Mouse (Mus musculus) limb, embryonic 10.5 days (tissue): ENCODE data around the gene Trp53inp2. TPM values are rescaled to one million over a fixed set of nuclear protein-coding genes. Genes with fewer than 3 reads are reported as not detected.

Source experiments
- DNase-seq: peaks from one replicate; pipeline ENCODE4 v3.0.0-alpha.2; 2017; ENCODE audit warnings: low spot score
- H3K27ac ChIP-seq: fragments of 300-500 bp; sonication (generic); 2 replicates; pipeline ENCODE4 v1.5.1; 2016; ENCODE audit warnings: mild to moderate bottlenecking
- H3K27me3 ChIP-seq: fragments of 300-500 bp; sonication (generic); 2 replicates; pipeline ENCODE4 v1.6.1; 2016; ENCODE audit warnings: low read depth, mild to moderate bottlenecking; ENCODE audit not compliant: poor library complexity, severe bottlenecking
- H3K36me3 ChIP-seq: fragments of 300-500 bp; sonication (generic); 2 replicates; pipeline ENCODE4 v1.6.1; 2016; ENCODE audit warnings: mild to moderate bottlenecking, moderate library complexity
- H3K4me1 ChIP-seq: fragments of 300-500 bp; sonication (generic); 2 replicates; pipeline ENCODE4 v1.6.1; 2016
- H3K4me3 ChIP-seq: fragments of 300-500 bp; sonication (generic); 2 replicates; pipeline ENCODE4 v1.5.1; 2016; ENCODE audit warnings: mild to moderate bottlenecking, moderate library complexity
- H3K9me3 ChIP-seq: fragments of 300-500 bp; sonication (generic); replicated peaks from 2 replicates; pipeline ENCODE4 v1.6.1; 2016; ENCODE audit warnings: mild to moderate bottlenecking
- WGBS: fragments of 180-500 bp; shearing (Covaris S2); methylation state at CpG from one replicate; pipeline ENCODE4 v1.1.7; 2016; 5-methylcytosine and 5-hydroxymethylcytosine counted together
- polyA plus RNA-seq: library from polyadenylated mRNA; unstranded; fragments of >200 nt; fragmentation: Nextera tagmentation; extraction: Ambion mirVana; gene quantifications from 2 replicates; pipeline ENCODE4 v1.2.1, GENCODE M21; 2016

Trp53inp2 gene
- 15.2 and 23.5 TPM in 2 replicates for polyA plus RNA-seq

DNA sequence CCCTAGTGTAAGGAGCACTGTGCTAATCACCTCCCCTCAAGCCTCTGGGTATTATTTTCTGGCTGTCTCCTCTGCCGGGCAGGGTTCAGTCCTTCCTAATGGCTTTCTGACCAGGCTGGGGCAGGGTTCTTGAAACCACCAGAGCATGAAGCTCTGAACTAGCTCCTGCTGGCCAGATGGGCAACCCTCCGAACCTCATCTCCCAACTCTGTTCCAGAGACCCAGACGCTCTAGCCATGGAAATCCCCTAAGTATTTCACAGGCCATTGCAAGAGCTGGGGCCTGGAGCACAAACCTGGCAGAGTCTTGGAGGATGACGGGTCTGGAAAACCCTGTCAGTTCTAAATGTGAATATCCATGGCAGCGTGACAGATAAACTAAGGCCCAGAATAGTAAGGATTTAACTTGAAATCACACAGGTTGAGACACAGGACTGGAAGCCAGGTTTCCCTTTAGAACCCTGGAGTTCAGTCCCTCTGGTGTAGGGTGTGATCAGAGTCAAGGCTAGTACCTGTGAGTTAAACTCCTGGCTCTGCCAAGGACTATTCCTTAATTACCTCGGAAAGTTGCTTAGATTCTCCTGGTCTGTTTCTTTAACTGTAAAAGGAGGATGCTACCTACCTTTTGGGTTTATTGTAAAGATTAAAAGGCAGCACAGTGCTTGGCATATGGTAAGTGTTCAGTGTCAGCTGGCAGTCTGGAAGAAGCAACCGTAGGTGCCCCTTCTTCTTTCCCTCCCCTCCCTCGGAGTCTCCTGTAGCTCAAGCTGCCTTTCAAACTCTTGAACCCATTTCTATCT, at the start of gene Trp53inp2:
Gene Trp53inp2 (plus strand): TSS at position 799 of the 799 bp plus-strand sequence.
- Histone ChIP-seq H3K4me3 (peak within 1 kb of the TSS; percentile 93), H3K4me1 (peaks cover 20% of the 10 kb centered on the region), H3K9me3 (no peaks in the 10 kb centered on the region), H3K27ac (peak within 1 kb of the TSS; percentile 98), H3K27me3 (peaks cover 28% of the 10 kb centered on the region), H3K36me3 (peaks cover 4% of the 10 kb centered on the region; the same call in 1 of the 2 replicates)
- DNase-seq, result no peak
- 54% methylated on average over 8 of the region's 8 CpGs for WGBS

DNA sequence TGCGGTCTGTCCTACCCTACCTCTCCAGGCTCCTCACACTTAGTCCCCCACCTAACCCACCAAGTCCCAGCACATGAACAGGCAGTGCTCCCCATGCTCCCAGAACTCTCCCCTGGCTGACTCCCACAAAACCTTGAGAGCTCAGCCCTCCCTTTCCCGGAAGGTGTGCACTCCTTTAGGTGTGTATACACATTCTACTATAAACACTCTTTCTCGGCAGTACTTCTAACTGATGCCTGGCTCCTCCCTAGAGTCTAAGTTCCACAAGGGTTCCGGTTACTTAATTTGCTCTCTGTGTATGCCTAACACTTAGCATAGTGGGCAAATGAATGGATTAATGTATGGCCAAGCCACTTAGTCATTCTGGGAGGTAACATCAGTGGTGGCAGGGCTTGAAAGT, 49.5 kb upstream of the Trp53inp2 start:
- H3K4me1 ChIP-seq, result no peaks in the 10 kb centered on the region
- peaks cover 79% of the 10 kb centered on the region for H3K36me3 ChIP-seq
- WGBS, result 92% methylated on average over 4 of the region's 4 CpGs
- no peaks in the 10 kb centered on the region for H3K9me3 ChIP-seq
- DNase-seq, result no peak
- H3K27ac ChIP-seq, result no peak overlapping the region
- no peaks in the 10 kb centered on the region for H3K27me3 ChIP-seq
- no peak overlapping the region for H3K4me3 ChIP-seq

DNA sequence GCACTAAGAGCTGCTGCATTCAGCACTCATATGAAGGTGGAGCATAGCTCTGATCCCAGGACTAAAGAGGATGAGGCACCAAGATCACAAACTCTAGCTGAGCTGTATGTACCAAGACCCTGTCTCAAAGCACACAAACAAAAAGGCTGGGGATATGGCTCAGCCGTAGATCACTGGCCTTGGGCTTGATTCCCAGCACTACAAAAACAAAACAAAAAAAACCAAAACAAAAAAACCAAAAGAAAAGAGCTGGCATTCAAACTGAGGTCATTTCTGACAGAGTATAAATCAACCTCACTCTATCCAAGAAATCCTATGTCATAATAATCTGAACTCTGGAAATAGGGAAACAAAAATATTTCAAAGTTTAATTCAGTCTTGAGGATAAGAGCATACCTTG, 47.4 kb upstream of the Trp53inp2 start:
- 100% methylated on average over 1 of the region's 1 CpGs for WGBS
- H3K9me3 ChIP-seq, result no peaks in the 10 kb centered on the region
- DNase-seq, result no peak
- H3K27ac ChIP-seq, result no peak overlapping the region
- peaks cover 63% of the 10 kb centered on the region for H3K36me3 ChIP-seq
- H3K4me3 ChIP-seq, result no peak overlapping the region
- no peaks in the 10 kb centered on the region for H3K4me1 ChIP-seq
- no peaks in the 10 kb centered on the region for H3K27me3 ChIP-seq

DNA sequence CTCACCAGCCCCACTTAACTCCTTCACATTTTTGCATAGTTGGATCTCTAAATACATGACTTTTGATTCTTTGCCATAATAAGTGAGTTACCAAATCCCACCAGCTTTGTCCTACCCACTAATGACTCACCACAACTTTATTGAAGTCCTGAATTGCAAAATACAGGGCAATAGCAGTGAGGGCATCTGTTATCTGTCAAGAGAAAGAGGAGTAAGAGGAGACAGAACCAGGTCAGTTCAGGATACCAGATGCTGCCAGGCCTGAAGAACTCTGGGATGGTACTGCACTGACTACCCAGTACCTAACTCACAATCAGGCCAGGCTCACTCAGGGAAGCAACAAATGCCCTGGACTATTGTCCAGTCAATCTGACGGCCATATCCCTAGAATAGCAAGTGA, 45.6 kb upstream of the Trp53inp2 start:
- Histone ChIP-seq H3K27ac (no peak overlapping the region), H3K36me3 (peaks cover 59% of the 10 kb centered on the region), H3K4me3 (no peak overlapping the region), H3K9me3 (no peaks in the 10 kb centered on the region), H3K27me3 (no peaks in the 10 kb centered on the region), H3K4me1 (no peaks in the 10 kb centered on the region)
- no peak for DNase-seq
- WGBS, result 70% methylated on average over 1 of the region's 1 CpGs

DNA sequence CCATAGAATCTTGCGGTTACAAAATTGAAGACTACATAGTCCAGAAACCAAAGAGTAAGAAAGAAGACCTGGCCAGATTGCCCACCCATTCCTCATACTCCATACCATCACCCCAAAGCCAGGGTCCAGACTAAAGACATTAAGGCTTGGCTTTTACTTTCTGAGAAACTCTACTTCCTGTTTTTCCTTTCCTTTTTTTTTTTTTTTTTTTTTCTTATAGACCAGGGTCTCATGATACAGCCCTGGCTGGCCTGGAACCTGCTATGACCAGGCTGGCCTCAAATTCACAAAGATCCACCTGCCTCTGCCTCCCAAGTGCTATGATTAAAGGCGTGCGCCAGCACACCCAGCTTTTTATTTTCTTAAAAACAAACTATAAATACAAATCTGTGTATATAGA, 44.6 kb upstream of the Trp53inp2 start:
- H3K36me3 ChIP-seq, result peaks cover 53% of the 10 kb centered on the region
- no peaks in the 10 kb centered on the region for H3K9me3 ChIP-seq
- 96% methylated on average over 3 of the region's 3 CpGs for WGBS
- no peak for DNase-seq
- H3K27me3 ChIP-seq, result no peaks in the 10 kb centered on the region
- no peak overlapping the region for H3K4me3 ChIP-seq
- H3K27ac ChIP-seq, result no peak overlapping the region
- no peaks in the 10 kb centered on the region for H3K4me1 ChIP-seq

DNA sequence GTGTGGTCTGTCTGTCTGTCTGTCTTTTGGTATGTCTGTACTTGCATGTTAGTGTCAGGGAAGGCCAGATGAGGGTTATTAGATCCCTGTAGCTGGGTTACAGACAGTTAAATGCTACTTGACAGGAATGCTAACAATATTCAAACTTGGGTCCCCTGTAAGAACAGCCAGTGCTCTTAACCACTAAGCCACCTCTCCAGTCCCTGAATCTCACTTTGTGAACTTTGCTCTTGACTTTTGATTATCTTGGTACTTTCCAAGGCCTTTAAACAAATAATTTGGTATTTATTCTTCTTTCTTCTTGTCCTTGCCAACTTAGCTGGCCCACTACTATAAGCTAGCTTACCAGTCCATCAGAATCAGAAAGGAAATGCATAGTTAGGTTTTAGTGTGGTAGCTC, 40.7 kb upstream of the Trp53inp2 start:
- no peak overlapping the region for H3K27ac ChIP-seq
- H3K27me3 ChIP-seq, result no peaks in the 10 kb centered on the region
- no peaks in the 10 kb centered on the region for H3K4me1 ChIP-seq
- peaks cover 54% of the 10 kb centered on the region for H3K36me3 ChIP-seq
- no peak overlapping the region for H3K4me3 ChIP-seq
- no peaks in the 10 kb centered on the region for H3K9me3 ChIP-seq
- DNase-seq, result no peak

DNA sequence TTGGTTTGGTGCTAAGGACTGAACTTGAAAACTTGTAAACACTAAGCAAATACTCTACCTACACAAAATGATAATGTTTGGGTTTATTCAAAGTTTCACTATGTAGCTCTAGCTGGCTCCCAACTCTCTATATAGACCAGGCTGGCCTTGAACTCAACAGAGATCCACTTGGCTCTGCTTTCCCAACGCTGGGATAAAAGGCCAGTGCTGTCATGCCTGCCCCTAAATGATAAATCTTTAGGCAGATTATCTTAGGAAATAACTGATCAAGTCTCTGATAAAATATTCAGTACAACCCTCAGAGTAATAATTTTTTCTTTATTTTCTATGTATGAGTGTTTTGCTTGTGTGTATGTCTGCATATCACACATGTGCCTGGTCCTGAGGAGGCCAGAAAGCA, 34.2 kb upstream of the Trp53inp2 start:
- H3K4me3 ChIP-seq, result no peak overlapping the region
- no peak overlapping the region for H3K27ac ChIP-seq
- H3K36me3 ChIP-seq, result peaks cover 51% of the 10 kb centered on the region
- H3K4me1 ChIP-seq, result no peaks in the 10 kb centered on the region
- no peaks in the 10 kb centered on the region for H3K27me3 ChIP-seq
- 90% methylated on average over 1 of the region's 1 CpGs for WGBS
- no peaks in the 10 kb centered on the region for H3K9me3 ChIP-seq
- no peak for DNase-seq

DNA sequence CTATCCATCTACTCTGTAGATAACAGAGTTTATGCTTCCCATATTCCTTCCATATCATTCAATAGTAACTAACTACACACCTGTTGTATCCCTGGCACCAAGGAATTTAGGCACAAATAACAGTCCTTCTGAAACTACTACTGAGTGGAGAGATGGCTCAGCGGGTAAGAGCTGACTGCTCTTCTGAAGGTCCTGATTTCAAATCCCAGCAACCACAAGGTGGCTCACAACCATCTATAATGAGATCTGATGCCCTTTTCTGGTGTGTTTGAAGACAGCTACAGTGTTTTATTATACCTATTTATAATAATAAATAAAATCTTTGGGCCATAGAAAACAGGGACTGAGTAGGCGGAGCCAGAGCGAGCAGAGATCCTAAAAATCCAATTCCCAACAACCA, 26.5 kb upstream of the Trp53inp2 start:
- peaks cover 8% of the 10 kb centered on the region; the same call in 1 of the 2 replicates for H3K36me3 ChIP-seq
- no peak for DNase-seq
- peaks cover 13% of the 10 kb centered on the region for H3K4me1 ChIP-seq
- no peaks in the 10 kb centered on the region for H3K9me3 ChIP-seq
- no peak overlapping the region for H3K4me3 ChIP-seq
- H3K27ac ChIP-seq, result no peak overlapping the region
- no peaks in the 10 kb centered on the region for H3K27me3 ChIP-seq
- WGBS, result 88% methylated on average over 3 of the region's 3 CpGs

DNA sequence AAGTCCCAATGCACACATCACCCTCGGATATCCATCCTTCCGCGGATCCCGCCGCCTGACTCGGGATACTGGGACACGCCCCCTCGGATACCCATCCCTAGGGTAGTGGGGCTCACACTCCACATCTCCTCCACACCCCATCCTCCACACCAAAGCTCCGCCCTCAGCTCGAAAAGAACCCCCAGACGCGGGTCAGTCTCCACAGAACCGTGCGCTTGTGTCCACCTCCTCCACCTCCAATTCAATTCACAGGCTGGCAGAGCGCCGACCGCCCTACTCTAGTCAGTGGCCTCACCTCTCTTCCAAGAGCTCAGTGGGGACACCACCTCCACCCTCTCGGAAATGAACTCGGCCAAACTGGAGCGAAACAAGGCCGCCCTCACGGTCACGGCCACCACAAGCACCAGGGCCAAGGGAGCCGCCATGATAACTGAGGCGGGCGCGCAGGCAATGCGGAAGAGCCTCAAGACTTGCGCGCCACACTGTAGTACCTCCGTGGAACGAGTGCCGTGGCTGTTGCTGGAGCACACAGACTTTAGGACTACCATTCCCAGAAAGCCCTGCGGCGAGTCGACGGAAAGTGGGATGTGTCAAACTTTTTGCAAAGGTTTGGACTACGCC, 23.8 kb upstream of the Trp53inp2 start, which contains the start of gene Pigu:
Gene Pigu (minus strand): TSS at position 460 of the 621 bp plus-strand sequence.
- Histone ChIP-seq H3K9me3 (no peaks in the 10 kb centered on the region), H3K4me3 (peak within 1 kb of the TSS; percentile 83), H3K27ac (peak within 1 kb of the TSS; percentile 90), H3K36me3 (no peaks in the 10 kb centered on the region), H3K27me3 (no peaks in the 10 kb centered on the region), H3K4me1 (peaks cover 13% of the 10 kb centered on the region)
- DNase-seq, result peak; percentile 90
- WGBS, result under 1% methylated on average over 38 of the region's 38 CpGs

DNA sequence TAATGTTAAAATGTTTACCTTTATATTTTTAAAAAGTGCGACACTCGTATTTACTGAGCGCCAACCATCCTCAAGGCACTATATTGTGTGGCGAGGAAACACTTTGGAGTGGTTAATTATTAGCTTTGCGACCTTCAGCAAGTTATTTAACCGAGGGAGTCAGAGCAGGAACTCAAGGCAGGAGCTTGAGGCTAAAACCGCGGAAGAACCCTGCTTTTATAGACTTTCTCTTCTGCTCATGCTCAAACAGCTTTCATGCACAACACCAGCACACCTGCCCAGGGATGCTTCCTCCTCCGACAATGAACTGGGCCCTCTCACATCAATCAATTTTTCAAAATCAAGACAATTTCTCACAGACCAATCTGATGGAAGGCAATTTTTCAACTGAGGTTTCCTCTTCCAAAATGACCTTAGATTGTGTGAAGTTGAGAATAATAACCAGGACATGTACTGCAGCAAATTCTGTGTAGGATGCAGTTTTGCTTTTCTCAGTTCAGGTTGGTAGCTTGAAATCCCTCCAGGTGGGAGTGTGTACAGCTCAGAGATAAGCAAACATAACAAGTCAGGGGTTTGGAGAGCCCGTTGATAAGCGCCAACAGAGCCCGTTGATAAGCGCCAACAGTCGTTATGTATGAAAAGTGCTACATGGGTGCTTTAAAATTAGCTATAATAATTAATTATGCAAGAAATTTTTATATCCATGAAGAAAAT, 23.0 kb upstream of the Trp53inp2 start:
- peak; percentile 38 for DNase-seq
- 35% methylated on average over 14 of the region's 14 CpGs for WGBS
- Histone ChIP-seq H3K9me3 (no peaks in the 10 kb centered on the region), H3K4me1 (peaks cover 13% of the 10 kb centered on the region), H3K27ac (peak overlapping the region; percentile 90), H3K4me3 (peak overlapping the region; percentile 83), H3K27me3 (no peaks in the 10 kb centered on the region), H3K36me3 (no peaks in the 10 kb centered on the region)

DNA sequence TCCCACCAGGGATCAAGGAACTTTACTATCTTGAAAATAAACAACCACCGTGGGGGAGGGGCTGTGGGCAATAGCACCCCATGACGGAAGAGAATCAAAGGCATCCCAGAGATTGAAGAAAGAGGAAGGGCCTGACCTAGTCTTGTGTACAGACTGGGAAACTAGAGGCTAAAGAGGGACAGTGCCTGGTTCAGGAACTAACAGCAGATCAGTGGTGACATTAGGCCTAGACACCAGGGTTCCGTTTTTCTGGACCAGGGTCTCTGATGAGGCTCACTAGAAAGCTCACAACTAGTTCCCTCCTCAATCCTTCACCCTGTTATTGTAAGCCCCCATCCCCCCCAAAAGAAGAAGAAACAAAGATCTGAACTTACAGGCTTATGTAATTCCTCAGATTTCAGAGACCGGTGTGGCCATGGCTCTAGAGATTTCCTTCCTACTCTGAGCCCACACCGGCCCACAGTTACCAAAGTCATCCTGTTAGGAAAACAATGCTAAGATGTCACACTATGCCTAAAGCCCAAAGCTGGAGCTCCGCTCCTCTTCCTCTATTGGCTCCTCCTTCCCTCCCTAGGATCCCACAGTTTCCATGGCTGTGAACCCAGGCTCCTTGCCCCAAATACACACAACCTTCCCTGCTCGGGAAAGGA, 13.1 kb upstream of the Trp53inp2 start:
- H3K27ac ChIP-seq, result no peak overlapping the region
- no peak overlapping the region for H3K4me3 ChIP-seq
- WGBS, result 81% methylated on average over 7 of the region's 7 CpGs
- H3K4me1 ChIP-seq, result no peaks in the 10 kb centered on the region; the same call in 1 of the 2 replicates
- H3K36me3 ChIP-seq, result no peaks in the 10 kb centered on the region
- H3K9me3 ChIP-seq, result no peaks in the 10 kb centered on the region
- H3K27me3 ChIP-seq, result no peaks in the 10 kb centered on the region
- DNase-seq, result no peak

DNA sequence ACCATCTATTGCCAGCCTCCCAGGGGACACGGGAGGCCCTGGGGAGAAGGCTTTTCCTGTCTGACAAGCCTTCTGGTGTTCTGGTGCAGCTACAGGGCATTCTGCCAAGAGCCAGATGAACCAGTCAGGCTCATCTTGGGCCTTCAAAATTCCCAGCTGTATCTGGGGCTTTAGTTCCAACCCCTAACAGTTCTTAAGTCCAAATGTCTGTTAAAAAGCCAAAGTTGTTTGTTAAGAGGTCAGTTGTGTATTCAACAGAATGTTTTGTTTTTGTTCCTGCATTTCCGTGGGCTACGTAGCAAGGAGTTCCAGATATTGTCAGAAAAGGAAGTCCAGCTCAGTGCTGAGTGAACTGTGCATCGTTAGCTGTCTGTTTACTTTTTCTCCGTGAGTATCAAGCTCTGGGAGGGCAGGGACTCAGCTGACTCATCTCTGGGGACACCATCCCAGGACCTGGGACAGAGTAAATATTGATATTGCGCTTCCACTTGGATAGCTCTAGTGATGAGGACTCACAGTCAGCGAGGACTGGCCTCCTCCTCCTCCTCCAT, 11.5 kb upstream of the Trp53inp2 start:
- H3K27me3 ChIP-seq, result no peaks in the 10 kb centered on the region
- WGBS, result 73% methylated on average over 7 of the region's 7 CpGs
- DNase-seq, result no peak
- H3K36me3 ChIP-seq, result no peaks in the 10 kb centered on the region
- H3K4me3 ChIP-seq, result no peak overlapping the region
- H3K27ac ChIP-seq, result no peak overlapping the region
- no peaks in the 10 kb centered on the region for H3K9me3 ChIP-seq
- H3K4me1 ChIP-seq, result no peaks in the 10 kb centered on the region; the same call in 1 of the 2 replicates
